Mouse (Mus musculus): ENCODE data around the gene Fam221a.

- no peak for TF ChIP-seq CTCF (IDR thresholded peaks at IDR 0.05; ENCODE audit: low read depth)
- no peak for TF ChIP-seq EP300 (IDR thresholded peaks at IDR 0.05; ENCODE audit: low read depth)
Observed at GRCm38 (mm10) chr6:49324528-49324927, 43.0 kb upstream of the Fam221a start.
